Mouse (Mus musculus): Measurements from ENCODE around the gene Zfp292.
"Not testable (repeated sequence)": the region's sequence is repeated elsewhere in the genome, so short reads cannot be mapped to it uniquely, and the experiment has no call there.

The Zfp292 gene

DNA sequence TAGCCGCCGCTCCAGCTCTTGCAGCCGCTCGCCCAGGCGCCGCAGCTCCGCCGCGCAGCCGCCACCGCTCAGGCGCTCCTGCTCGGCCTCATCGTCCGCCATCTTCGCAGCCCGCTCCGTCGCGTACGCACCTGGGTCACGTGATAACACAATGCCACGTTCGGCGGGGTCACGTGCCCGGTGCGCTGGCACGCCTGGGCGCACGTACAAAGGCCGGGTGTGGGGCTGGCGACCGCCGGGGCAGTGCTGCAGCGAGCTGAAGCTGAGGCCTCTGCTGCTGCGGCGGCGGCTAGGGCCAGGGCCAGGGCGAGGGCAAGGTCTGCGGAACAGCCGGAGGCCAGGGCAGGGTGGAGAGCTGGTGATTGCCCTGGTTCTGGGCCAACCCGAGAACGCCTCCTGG is at the start of gene Zfp292:
TSS of gene Zfp292 (minus strand) at position 143 of the 400 bp plus-strand sequence.
- peak; percentile 93 for DNase-seq (ENCODE audit: low spot score)

DNA sequence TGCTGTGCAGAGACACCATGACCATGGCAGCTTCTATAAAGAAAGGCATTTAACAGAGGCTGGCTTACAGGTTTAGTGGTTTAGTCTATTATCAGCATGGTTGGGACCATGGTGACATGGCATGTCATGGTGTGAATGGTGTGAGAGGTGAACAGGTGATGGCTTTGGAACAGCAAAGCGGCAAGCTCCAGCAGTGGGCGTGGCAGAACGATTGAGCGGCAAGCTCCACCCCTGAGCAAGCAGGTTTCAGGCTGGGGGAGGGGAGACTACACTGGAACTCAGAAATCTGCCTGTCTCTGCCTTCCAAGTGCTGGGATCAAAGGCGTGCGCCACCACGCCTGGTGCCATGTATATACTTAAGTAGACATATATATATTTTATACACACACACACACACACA is 45.6 kb upstream of the Zfp292 start:
- not testable (repeated sequence) for DNase-seq (ENCODE audit: low spot score)

- DNase-seq (ENCODE audit: low spot score): no peak
These were observed 39.6 kb upstream of the Zfp292 start for GRCm38 (mm10) chr4:34922177-34922870.

- DNase-seq (ENCODE audit: low spot score): peak; percentile 57
These were observed 34.6 kb upstream of the Zfp292 start for GRCm38 (mm10) chr4:34917400-34917799.

DNA sequence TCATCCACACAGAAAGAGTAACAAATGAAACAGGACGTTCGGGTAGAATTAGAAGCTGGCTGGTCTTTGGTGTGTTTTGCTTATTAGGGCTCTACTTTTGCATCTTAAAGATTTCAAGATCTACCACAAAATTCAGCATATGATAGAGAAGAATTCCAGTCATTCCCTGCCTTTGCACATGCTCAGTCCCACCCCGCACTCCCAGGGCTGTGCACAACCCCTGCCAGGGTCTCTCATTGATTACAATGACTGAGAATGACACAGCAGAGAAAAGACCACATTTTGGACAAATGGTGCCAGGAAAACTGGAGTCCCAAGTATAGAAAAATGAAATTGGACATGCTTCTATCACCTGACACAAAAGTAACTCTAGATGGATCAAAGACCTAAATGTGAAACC is 29.4 kb upstream of the Zfp292 start:
- no peak for DNase-seq (ENCODE audit: low spot score)

DNA sequence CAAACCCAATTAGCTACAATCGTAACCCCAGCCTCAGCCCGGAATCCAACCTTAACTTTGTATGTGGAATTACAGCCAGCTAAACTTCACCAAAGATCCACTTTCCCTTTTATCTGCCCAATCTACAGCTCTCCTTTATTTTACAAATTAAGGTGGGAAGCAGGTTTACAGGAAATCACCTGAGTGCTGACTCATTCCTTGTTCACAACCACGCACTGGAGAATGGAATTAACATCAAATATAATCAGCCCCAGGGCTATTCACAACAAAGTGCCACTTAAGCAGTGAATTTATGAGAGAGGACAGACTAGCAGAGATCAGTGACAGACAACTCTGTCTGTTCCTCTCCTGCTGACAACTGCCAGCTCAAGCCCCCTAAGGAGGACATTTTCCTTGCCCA is 28.6 kb upstream of the Zfp292 start:
- DNase-seq (ENCODE audit: low spot score): no peak

DNA sequence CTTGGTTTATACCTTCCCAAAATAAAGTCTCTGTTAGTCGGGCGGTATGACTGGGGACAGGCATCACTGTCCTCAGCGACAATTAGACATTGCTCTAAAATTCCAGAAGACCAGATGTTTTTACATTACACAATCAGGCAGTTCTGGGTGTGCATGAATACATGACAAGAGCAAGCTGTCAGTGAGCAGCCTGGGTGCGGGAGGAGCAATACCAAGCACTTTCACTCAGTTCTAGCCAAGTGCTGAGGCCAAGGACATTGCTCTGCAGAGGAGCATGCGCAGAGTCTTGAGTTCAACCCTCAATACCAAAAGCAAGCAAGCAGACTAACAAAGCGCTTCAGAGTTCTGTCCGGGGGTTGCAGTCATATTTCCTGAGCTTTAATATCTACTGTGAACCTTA is 25.4 kb upstream of the Zfp292 start:
- peak; percentile 23 for DNase-seq (ENCODE audit: low spot score)

DNA sequence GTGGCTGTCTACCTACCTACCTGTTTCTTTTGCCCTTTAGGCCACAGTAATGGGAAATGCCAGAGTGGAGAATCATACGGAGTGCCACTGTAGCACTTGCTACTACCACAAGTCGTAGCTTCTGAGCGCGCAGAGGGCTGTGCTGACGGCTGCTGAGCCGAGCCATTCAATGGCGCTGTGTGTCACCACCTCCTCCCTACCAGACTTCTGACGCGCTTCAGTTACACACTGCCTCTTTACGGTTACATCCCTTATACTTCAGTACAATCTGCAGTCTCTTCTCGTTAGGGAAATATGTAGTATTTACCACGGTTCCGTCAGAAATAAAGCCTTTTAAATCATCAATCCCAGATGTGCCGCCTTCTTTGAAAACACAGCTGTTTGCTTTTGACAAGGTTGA is 24.3 kb upstream of the Zfp292 start:
- DNase-seq (ENCODE audit: low spot score): no peak

DNA sequence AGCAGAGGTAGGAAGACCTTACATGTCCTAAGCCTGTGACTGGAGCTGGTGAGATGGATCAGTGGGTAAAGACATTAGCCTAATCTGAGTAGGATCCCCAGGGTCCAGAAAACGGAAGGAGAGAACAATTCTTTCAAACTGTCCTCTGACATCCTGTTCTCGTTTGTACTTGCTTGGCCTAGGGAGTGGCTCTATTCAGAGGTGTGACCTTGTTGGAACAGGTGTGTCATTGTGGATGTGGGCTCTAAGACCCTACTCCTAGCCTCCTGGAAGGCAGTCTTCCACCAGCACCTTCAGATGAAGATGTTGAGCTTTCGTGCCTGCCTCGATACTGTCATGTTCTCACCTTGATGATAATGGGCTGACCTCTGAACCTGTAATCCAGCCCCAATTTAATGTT is 23.4 kb upstream of the Zfp292 start:
- DNase-seq (ENCODE audit: low spot score): no peak

DNA sequence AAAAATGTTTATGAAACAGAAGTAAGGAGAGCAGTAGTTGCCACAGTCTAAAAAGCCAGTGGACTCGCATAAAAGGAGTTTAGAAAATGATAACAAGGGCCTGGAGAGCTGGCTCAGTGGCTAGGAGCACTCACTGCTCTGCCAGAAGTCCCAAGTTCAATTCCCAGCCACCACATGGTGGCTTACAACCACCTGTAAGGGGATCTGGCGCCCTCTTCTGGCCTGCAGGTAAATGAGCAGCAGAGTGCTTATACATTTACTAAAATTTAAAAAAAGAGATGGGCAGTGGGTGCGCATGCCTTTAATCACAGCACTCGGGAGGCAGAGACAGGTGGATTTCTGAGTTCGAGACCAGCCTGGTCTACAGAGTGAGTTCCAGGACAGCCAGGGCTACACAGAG is 22.6 kb upstream of the Zfp292 start:
- DNase-seq (ENCODE audit: low spot score): no peak

- not testable (repeated sequence) for DNase-seq (ENCODE audit: low spot score)
These were observed 18.8 kb upstream of the Zfp292 start for GRCm38 (mm10) chr4:34901582-34901981.

GRCm38 (mm10) chr4:34901166-34901565 is 18.4 kb upstream of the Zfp292 start:
- DNase-seq (ENCODE audit: low spot score): no peak

DNA sequence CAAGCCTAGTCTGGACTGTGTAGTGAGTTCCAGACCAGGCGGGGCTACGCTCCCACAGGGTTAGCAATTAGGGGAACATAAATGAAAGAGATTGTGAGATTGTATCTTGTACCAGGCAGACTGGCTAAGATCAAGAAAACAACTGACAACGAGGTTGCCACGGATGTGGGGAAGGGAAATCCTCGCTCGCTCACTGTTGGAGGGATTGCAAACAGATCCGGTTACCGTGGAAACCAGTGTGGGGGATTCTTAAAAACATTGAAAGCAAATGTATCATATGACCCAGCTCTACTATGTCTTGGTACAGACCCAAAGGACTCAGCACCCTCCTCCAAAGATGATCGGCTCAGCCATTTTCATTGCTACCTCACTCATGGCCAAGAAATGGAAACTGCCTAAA is 17.4 kb upstream of the Zfp292 start:
- DNase-seq (ENCODE audit: low spot score): peak; percentile 10

- no peak for DNase-seq (ENCODE audit: low spot score)
These were observed 16.6 kb upstream of the Zfp292 start for GRCm38 (mm10) chr4:34899322-34899721.

GRCm38 (mm10) chr4:34898497-34898896 is 15.7 kb upstream of the Zfp292 start:
- DNase-seq (ENCODE audit: low spot score): no peak

- no peak for DNase-seq (ENCODE audit: low spot score)
These were observed 10.7 kb upstream of the Zfp292 start, which contains the start of gene Cga for GRCm38 (mm10) chr4:34893479-34893878. Gene Cga, plus strand, starts transcription at chr4:34893779.

GRCm38 (mm10) chr4:34889812-34890185 is 7.0 kb upstream of the Zfp292 start:
- DNase-seq (ENCODE audit: low spot score): no peak

GRCm38 (mm10) chr4:34889101-34889811 is 6.5 kb upstream of the Zfp292 start:
- DNase-seq (ENCODE audit: low spot score): no peak

GRCm38 (mm10) chr4:34887295-34887694 is 4.5 kb upstream of the Zfp292 start:
- DNase-seq (ENCODE audit: low spot score): no peak

DNA sequence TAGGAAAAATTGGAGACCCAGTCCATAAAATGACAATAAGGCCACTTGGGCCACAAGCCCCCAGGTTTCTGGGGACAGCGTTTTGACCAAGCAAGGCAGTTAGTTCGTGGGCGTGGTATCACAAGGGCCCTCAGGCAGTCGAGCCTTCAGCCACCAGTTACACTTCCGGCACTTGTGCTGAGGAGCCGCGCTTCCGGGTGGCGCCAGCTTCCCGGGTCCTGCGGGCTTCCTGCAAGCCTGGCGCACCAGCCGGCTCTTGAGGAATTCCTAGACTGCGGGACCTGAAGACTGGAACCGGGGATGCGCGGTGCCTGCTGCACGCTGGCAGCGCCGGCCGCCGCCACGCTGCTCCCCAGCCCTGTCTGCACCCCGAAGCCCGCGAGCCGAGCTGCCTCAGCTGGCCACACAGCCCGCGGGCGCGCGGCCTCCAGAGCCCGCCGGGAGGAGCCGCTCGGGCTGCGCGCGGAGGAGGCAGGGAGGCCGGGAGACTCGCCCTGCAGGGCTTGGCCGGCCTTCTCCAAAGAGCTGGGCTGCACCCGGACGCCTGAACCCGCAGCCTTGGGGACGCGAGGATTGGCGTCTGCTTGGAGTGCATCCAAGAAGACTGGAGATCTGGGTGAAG is 3.8 kb upstream of the Zfp292 start:
- DNase-seq (ENCODE audit: low spot score): peak; percentile 83

- no peak for DNase-seq (ENCODE audit: low spot score)
These were observed 3.0 kb upstream of the Zfp292 start for GRCm38 (mm10) chr4:34885631-34886351.

- no peak for DNase-seq (ENCODE audit: low spot score)
These were observed 738 bp upstream of the Zfp292 start for GRCm38 (mm10) chr4:34883366-34884029.
